Mouse (Mus musculus) 3134 (cell line): Measurements from ENCODE around the gene Zfp512b.

Source experiments
- DNase-seq: peaks from one replicate; pipeline ENCODE4 v3.0.0-alpha.2; 2011; ENCODE audit warnings: low spot score; ENCODE audit not compliant: insufficient read length; ENCODE audit errors: extremely low read depth

Zfp512b gene

DNA sequence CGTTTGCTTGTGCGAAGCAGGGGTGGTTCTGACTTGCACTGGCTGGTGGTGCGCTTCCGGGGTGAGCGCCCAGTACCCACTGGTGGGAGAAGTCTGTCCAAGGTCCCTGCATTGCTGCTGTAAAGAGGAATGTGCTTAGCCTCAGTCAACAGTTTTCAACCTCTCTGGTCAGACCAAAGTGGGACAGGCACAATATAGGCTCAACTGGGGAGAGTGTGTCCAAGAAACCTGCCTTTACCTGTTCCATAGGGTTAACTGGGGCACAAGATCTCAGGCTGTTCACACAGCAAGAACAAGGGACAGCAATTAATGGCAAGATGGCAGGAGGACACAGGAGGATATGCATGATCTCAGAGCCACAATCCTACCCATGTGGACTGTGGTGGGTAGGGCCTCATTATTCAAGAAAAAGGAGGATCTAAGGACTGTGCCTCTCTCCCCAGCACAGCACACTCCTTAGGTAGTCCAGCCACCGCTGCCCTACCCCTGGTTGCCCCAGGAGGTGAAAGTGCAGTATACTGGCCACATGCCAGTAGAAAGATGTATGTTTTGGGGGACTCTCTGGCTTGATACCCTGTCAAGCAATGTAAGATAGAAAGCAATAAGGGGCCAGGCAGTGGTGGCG, 17.6 kb downstream of the Zfp512b start:
- no peak for DNase-seq

DNA sequence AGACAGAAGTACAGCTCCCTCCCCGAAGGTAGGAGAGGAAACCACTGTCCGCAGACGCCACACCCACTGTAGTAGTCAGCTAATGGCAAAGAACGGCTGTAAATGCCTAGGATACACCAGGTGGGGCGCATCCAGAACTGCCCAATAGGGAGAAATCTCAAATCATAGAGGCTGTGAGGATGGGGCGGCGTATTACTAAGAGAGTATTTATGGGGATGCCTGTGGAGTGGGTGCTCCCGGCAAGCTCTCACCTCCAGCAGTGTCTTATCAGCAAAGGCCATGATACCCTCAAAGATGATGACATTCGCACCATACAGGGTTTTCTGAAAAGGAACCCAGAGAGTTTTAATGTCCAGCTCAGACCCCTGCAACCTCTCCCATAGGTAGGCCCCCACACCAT, 18.6 kb downstream of the Zfp512b start:
- no peak for DNase-seq

DNA sequence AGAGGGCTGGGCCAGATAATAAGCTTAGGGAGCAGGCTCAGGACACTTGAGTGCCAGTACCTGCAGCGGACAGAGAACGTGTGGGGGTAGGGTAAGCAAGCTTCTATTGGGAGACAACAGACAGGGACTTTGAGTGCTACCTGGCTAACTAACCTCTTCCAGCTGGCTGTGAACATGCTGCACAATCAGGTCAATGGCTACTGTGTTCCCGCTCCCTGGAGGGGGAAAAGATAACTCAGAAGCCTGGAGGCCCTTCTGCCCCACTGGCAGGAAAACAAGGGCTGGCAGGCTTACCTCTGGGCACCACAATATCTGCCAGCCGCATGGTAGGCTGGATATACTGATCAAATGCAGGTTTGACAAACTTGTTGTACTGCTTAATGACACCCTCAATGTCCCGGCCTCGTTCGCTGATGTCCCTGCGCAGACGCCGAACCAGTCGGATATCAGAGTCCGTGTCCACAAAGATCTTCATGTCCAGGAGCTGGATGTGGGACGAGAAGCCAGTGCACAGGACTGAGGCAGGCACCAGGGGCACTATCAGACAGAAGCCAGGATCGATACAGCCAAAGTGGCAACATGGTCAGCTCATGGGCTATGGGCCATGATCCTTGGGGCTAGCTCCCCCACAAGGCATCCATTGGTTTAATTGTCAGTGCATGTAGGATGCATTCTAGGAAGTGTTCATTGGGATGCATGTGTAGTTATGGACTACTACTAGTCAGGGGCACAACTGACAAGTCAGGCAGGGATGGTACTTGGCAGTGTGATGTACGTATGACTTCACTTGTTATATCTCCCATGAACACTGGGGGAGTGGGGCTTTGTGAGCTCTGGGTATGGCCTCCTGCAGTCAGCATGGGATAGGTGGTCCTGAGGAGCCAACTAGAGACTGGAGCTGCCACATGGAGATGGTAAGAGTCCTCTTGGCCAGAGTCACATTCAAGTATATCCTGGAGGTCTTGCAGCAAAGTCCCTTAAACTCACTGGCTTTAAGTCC, 19.4 kb downstream of the Zfp512b start:
- DNase-seq = no peak

GRCm38 (mm10) chr2:181571941-181572670, 20.5 kb downstream of the Zfp512b start:
- no peak for DNase-seq

GRCm38 (mm10) chr2:181570921-181571595, 21.5 kb downstream of the Zfp512b start:
- DNase-seq = no peak

DNA sequence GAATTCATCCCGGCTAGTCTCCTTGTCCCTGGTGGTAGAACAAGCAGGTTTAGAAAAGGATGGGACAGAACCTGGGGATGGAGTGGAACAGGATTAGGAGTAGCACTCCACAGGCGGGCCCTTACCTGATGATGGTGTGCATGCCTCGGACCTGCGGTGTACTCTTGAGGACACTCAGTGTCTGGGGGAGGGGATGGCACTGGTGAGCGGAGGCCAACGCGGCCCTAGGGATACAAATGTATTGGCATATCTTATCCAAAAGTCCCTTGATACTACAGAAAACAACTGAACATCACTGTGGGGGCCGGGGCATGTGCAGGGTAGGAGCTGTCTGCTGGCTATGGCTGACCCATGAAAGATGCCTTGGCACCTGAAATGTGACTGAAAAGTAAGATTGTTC, 22.2 kb downstream of the Zfp512b start:
- no peak for DNase-seq

DNA sequence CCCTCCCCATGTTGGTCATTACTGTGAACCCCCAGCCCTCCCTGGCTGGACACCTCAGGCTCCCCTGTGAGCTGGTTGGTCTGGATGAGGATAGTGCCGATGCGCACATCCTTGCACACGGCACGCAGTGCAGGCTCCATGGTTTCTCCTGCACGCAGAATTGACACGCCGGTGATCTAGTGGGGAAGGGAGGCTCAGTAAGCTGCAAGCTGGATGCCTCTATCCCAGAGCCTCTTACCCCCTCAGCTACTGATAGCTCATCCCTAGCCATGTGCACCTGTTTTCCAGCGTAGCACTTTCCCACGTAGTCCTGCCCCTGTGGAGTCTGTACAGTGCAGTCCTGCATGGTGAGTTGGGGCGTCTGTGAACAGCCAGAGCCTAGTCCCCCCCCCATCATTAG, 22.7 kb downstream of the Zfp512b start:
- DNase-seq = no peak

GRCm38 (mm10) chr2:181568272-181569008, 24.2 kb downstream of the Zfp512b start:
- no peak for DNase-seq

GRCm38 (mm10) chr2:181567338-181567737, 25.3 kb downstream of the Zfp512b start:
- DNase-seq = no peak

DNA sequence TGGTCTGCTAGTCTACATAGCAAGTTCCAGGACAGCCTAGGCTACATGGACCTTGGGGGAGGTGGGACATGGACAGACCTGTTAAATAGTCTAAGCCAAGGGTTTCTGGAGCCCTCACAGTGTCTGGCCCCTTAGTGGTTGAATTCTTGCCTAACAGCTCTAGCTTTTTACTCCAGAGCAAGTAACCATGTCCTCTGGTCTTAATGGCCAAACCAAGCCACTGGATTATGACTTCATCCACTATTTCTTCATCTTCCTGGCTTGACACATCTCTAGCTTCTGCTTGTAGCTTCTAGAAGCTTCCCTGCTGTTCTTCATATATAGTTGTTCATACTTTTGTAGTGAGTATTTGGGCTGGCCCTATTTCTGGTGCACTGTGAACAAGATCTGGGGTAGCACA, 38.8 kb downstream of the Zfp512b start:
- DNase-seq = no peak

DNA sequence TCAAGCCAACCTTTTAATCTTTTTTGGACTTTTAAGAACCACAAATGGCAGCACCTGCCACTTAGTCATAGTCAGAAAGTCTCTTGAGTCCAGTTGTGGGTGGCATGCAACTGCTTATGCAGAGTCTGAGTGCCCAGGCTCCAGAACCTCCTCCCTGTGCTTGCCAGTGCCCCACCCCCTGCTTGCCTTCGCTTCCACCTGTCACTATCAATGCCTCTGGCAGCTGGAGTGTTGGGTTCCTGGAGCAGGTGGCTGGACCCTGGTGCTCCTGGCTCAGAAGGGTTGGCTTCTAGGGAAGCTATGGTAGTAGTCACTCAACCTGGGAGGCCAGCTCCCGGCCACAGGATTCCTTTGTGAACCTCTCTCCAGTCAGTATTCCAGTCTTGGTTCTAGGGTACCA, 42.4 kb downstream of the Zfp512b start:
- no peak for DNase-seq

DNA sequence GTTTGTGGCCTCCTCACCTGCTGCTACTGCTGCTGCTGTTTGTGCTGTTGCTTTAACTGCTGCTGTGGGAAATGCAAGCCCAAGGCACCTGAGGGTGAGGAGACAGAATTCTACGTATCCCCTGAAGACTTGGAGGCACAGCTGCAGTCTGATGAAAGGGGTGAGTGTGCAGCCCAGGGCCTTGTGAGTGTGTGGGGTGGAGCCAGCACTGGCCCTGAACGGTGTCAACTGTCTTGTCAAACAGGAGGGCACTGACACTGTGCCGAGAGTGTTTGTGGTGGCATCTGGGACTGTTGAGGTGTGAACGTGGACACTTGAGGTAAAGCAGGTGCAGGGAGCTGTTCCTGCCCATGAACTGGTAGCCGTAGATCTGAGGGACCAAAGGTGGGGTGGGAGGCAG, 43.9 kb downstream of the Zfp512b start:
- no peak for DNase-seq

DNA sequence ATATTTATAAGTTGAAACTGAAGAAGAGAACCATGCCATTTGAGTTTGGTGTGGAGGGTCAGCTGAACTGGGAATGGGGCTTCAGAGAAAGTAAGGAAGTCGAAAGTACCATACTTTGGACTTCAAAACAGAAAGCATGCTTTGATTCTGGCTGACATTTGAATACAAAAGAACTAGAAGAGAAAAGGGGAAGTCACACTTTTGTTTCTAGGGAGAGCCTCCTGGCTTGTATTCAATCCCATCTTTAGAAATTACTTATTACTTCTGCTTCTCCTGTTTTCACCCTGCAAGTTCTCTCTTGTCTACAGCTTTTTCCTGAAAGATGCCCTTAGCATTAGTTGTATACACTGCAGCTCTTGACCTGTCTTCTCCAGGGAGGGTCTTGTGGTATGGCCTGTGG, 44.4 kb downstream of the Zfp512b start:
- no peak for DNase-seq

DNA sequence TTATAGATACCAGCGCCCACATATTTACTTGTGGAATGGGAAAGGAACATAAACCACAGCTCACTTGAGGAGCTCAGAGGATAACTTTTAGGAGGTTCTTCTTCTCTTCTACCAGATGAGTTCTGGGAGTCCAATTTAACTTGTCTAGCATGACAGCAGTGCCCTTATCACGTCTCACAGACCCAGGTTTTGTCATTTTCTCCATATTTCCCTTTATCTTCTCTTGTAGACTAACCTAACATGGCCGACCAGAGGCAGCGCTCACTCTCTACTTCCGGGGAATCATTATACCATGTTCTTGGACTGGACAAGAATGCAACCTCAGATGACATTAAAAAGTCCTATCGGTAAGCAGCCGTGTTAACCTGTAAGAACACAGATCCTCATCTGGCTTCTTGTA, 46.5 kb downstream of the Zfp512b start:
- DNase-seq = no peak

DNA sequence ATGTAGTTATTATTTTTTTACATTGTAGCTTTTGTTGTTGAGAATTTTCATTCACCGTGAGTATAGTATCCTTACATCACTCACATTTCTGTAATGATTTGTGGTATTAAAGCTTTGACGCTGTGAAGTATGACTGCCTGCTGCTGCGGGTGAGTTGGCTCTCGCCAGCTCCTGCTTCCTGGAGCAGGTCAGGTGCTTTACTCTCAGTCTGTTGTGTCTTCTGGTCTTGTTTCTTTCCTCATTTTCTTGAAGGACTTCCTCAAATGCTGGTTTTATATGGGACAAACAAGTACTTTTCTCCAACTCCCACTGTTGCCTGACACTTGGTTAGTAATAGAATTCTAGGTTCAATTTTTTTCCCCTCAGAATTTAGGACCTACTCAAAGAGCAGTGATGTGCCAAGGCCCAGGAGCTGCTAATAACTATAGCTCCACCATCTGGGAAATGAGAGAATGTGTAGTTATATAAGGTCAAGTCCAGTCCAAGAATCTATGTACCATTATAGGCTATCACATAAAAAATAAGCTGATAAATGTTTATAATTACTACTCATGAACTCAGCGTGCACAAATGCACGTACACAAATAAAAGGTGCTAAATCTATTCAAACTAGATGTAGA, 50.7 kb downstream of the Zfp512b start:
- no peak for DNase-seq

DNA sequence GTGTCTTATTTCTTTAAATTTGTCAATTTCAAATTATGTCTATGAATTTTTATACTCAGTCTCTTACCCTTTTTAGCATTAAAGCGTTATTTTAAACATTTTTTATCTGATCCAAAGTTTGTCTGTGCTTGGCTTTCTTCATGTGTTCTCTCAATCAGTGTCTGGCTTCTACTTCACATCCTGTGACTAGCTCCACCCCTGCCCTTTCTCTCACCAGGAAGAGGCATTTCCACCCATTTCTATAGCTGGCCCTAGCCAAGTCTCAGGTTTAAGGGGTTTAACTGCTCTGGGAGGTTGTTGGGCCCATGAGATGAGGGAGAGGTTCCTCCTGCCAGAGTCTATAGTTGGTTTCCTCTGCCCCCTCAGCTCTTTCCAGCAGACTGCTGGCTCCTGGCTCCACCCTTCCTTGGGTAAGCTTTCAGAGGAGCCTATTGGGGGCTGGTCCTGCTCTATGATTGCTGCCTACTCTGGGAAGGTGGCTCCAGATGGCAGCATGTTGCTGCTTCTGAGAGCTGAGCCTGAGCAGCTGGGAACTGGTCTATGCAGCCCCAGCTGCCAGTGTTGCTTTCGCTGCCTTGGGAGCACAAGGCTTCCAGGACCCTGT, 55.1 kb downstream of the Zfp512b start:
- DNase-seq = no peak

GRCm38 (mm10) chr2:181536410-181536809, 56.2 kb downstream of the Zfp512b start:
- DNase-seq = no peak

DNA sequence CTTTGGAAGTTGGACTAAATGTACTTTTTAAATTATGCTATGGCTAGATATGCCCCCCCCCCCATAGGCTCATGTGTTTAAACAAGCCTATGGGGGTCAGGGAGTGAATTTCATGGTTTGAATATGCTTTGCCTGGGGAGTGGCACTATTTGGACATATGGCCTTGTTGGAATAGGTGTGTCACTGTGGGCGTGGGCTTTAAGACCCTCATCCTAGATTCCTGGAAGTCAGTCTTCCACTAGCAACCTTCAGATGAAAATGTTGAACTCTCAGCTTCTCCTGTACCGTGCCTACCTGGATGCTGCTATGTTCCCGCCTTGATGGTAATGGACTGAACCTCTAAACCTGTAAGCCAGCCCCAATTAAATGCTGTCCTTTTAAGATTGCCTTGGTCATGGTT, 60.0 kb downstream of the Zfp512b start:
- no peak for DNase-seq
